Mouse (Mus musculus) brown adipose tissue, adult 24 weeks (tissue): Measurements from ENCODE around the gene Ifi202b. TPM values are rescaled to one million over a fixed set of nuclear protein-coding genes. Genes with fewer than 3 reads are reported as not detected.
"Not testable (repeated sequence)": the region's sequence is repeated elsewhere in the genome, so short reads cannot be mapped to it uniquely, and the experiment has no call there.

ENCODE experiments used
- H3K27ac ChIP-seq: fragments of 200-500 bp; replicated peaks from 2 replicates; pipeline ENCODE4 v1.5.1; 2012; ENCODE audit warnings: low read depth, mild to moderate bottlenecking, low read length
- H3K4me1 ChIP-seq: fragments of 200-500 bp; 2 replicates; pipeline ENCODE4 v1.6.1; 2012; ENCODE audit warnings: low read length, mixed read lengths; ENCODE audit not compliant: control insufficient read depth, insufficient read depth, insufficient read length
- H3K4me3 ChIP-seq: fragments of 200-500 bp; 2 replicates; pipeline ENCODE4 v1.5.1; 2012; ENCODE audit warnings: low read depth, mild to moderate bottlenecking, low read length, moderate library complexity; ENCODE audit not compliant: insufficient read depth
- polyA plus RNA-seq: library from polyadenylated mRNA; stranded (reverse); fragments of >200 nt; gene quantifications from 2 replicates; pipeline ENCODE4 v1.2.4, GENCODE M21; 2012; ENCODE audit not compliant: missing spikeins, insufficient read depth, insufficient read length

The Ifi202b gene
- polyA plus RNA-seq, 1 experiment, result not detected

DNA sequence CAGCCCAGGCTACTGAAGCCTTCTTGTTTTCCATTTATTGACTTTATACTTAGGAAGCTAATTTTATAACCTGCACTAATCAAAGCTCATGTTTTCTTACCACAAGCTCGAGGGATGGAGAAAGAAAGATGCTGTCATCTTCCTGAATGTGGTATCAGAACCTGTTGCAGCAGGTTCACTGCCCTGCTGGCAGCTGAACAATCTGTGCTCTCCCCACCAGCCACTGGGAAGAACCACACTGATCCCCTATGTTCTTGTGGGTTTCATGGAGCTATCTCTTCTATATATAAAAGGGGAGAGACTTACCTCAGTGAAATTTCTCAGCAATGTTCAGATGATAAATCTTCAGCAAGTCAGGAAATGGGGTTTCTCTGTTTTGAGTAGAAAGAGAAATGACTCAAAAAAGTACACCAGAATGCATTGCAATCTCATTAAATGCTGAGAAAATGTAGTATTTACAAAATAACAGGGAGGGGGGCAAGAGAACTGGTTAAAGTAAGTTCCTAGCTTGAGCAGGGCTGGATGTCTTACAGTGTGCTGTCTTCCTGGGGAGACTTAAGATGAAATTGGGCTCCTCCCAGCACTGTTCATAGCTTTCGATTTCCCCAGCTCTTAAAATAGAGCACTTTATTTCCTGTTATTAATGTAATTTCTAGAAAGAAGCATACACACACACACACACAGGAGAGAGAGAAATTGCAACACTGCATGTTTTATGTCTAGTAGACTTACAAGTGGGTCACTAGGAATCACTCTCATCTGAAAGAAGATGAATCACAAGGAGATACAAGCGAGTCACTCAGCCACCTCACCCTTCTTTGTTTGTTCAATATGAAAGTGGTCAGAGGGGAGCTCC lies 40.4 kb downstream of the Ifi202b start, which contains the start of the genes Mndal and Ifi203:
TSS of gene Mndal (minus strand) at position 568 of the 856 bp plus-strand sequence.
TSS of gene Ifi203 (minus strand) at position 749 of the 856 bp plus-strand sequence.
- not testable (repeated sequence) for H3K4me1 ChIP-seq
- Histone ChIP-seq H3K4me3 (peak within 1 kb of the TSS; percentile 61), H3K27ac (peak within 1 kb of the TSS; percentile 71)

DNA sequence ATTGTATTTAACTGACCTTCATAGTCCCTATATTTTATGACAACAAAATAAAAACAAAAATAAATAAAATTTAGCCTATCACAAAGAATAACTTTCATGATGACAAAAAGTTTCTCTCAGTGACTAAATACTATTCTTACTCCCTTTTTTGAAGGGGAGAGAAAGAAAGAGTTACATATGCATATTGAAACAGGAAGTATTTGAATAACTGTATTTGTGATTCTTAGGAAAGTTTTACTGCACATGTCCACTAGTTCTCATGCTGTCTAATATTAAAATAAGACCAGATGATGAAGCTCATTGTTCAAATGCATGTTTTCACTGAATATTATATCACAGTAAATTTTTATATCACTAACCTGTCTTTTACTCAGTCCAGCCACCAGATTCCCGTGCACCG lies 41.0 kb downstream of the Ifi202b start:
- peak overlapping the region; percentile 61 for H3K4me3 ChIP-seq
- H3K27ac ChIP-seq, result peak overlapping the region; percentile 60; the same call in 1 of the 2 replicates
- not testable (repeated sequence) for H3K4me1 ChIP-seq

DNA sequence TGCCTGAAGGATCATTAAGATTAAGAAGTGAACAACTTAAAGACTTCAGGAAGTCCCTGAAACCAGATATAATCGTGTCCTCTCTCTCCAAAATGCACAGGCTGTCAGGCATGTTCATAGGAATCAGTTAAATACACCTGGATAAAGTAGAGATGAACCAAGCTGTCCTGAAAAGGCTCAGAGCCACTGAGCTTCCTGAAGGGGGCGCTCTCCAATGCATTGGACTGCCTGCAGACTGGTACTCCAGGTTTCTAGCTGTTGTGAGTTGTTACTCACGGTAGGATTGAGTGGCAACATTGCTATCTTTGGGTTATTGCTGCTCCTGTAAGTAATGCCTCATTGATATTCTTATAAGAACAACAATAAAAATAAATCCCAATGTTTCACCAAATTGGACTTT lies 63.3 kb downstream of the Ifi202b start:
- not testable (repeated sequence) for H3K4me1 ChIP-seq, H3K4me3 ChIP-seq, H3K27ac ChIP-seq

DNA sequence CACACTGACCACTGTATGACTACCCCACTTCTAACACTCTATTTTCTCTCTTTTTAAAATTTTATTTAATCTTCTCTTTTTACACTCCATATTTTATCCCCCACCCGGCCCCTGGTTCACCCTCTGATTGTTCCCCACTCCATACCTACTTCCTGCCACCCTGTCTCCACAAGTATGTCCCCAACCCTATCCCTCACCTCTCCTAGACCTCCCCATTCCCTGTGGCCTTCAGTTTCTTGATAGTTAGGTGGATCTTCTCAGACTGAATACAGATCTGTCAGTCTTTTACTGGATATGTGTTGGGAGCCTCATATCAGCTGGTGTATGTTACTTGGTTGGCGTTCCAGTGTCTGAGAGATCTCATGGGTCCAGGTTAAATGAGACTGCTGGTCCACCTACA lies 68.0 kb downstream of the Ifi202b start:
- no peak overlapping the region for H3K27ac ChIP-seq
- no peak overlapping the region for H3K4me3 ChIP-seq
- no peaks in the 10 kb centered on the region for H3K4me1 ChIP-seq

DNA sequence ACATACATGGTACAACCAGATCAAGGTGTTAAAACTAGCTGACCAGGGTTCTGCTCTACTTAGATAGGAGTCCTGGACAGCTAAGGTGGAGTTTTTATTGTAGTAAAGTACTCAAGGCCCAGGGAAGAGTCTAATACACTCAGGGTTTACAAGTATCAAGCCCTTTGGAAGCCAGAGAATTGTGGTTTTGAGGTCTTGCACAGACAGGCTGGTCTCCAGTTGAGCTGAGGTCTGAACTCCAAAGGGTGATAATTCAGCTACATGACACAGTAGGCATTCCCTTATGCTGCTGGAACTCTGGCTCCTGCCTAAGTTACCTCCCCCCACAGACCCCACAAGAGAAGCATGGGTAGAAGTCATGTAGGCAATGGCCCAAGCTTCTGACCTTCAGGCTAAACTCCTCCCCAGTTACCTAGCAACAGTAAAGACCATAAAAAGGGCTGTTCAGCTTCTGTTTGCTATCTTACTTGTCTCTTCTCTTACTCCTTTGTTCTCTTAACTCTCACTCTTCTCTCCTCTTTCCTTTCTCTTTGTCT lies 69.2 kb downstream of the Ifi202b start:
- peak overlapping the region; percentile 45; the same call in 1 of the 2 replicates for H3K27ac ChIP-seq
- H3K4me1 ChIP-seq, H3K4me3 ChIP-seq: not testable (repeated sequence)

Other genes with a start within 250 kb of the Ifi202b start
- 7.1 and 7.6 TPM in 2 replicates for gene Ifi207, start 241.0 kb downstream of the Ifi202b start, polyA plus RNA-seq
- 8.9 and 9.4 TPM in 2 replicates for gene Ifi204, start 215.8 kb downstream of the Ifi202b start, polyA plus RNA-seq
- 5.4 and 7.4 TPM in 2 replicates for gene Ifi211, start 69.7 kb downstream of the Ifi202b start, polyA plus RNA-seq
- 11.4 and 18.7 TPM in 2 replicates for gene Mndal, start 40.3 kb downstream of the Ifi202b start, polyA plus RNA-seq
- gene Ifi203, start 40.1 kb downstream of the Ifi202b start, polyA plus RNA-seq, result 13.0 and 14.2 TPM in 2 replicates
- 13.3 and 17.3 TPM in 2 replicates for gene Ifi205, start 49.1 kb upstream of the Ifi202b start, polyA plus RNA-seq
- gene Olfr433, start 58.0 kb upstream of the Ifi202b start, polyA plus RNA-seq, result not detected in 2 replicates
- gene Olfr432, start 66.5 kb upstream of the Ifi202b start, polyA plus RNA-seq, result not detected in 2 replicates
- gene Olfr430, start 83.9 kb upstream of the Ifi202b start, polyA plus RNA-seq, result not detected in 2 replicates
- not detected in 2 replicates for gene Olfr429, start 101.6 kb upstream of the Ifi202b start, polyA plus RNA-seq
- gene Olfr427, start 114.1 kb upstream of the Ifi202b start, polyA plus RNA-seq, result not detected in 2 replicates
- gene Olfr231, start 138.4 kb upstream of the Ifi202b start, polyA plus RNA-seq, result not detected in 2 replicates
- gene Olfr424, start 148.8 kb upstream of the Ifi202b start, polyA plus RNA-seq, result not detected in 2 replicates
- gene Olfr420, start 172.9 kb upstream of the Ifi202b start, polyA plus RNA-seq, result not detected in 2 replicates
- gene Spta1, start 190.0 kb upstream of the Ifi202b start, polyA plus RNA-seq, result 0.25 TPM in 1 of 2 replicates, not detected in the other